Mouse (Mus musculus) lung, adult 2 months (tissue): ENCODE data around the gene Cenpx.

ENCODE experiments used
- CTCF ChIP-seq: fragments of 200-500 bp; IDR thresholded peaks from 2 replicates; pipeline ENCODE4 v1.5.1; 2011; ENCODE audit warnings: mild to moderate bottlenecking, low read length, control low read depth; ENCODE audit not compliant: insufficient read depth
- POLR2A ChIP-seq: fragments of 200-500 bp; IDR thresholded peaks from 2 replicates; pipeline ENCODE4 v1.6.1; 2011; ENCODE audit warnings: low read depth, mild to moderate bottlenecking, control low read depth, low read length, borderline replicate concordance; ENCODE audit errors: extremely low read depth

- TF ChIP-seq CTCF, result no peak
- TF ChIP-seq POLR2A, result no peak
Observed at GRCm38 (mm10) chr11:120707969-120708368, 5.6 kb downstream of the Cenpx start.
